Mouse (Mus musculus): Measurements from ENCODE around the gene Prr29. TPM values are rescaled to one million over a fixed set of nuclear protein-coding genes. Genes with fewer than 3 reads are reported as not detected.

The Prr29 gene
- polyA plus RNA-seq, 1 experiment from 2014 or later, result 8.9 TPM

GRCm38 (mm10) chr11:106326475-106326874, 38.8 kb upstream of the Prr29 start:
- no peaks in the 10 kb centered on the region for H3K4me1 ChIP-seq (ENCODE audit: insufficient read depth, low read depth, low read length)
- TF ChIP-seq CTCF (IDR thresholded peaks at IDR 0.05) (no peak), EP300 (IDR thresholded peaks at IDR 0.05) (no peak)
- WGBS, result 67% methylated on average over 8 of the region's 8 CpGs

GRCm38 (mm10) chr11:106328521-106328920, 36.8 kb upstream of the Prr29 start:
- Histone ChIP-seq H3K9me3 (ENCODE audit: low read length) (no peaks in the 10 kb centered on the region), H3K36me3 (ENCODE audit: insufficient read depth, low read length) (no peaks in the 10 kb centered on the region), H3K4me1 (ENCODE audit: insufficient read depth, low read depth, low read length) (no peaks in the 10 kb centered on the region), H3K4me3 (ENCODE audit: low read depth, low read length) (no peak overlapping the region), H3K27me3 (replicated peaks; ENCODE audit: insufficient read depth, low read length) (no peaks in the 10 kb centered on the region), H3K4me2 (replicated peaks; ENCODE audit: low read depth, low read length) (no peak overlapping the region), H3K9ac (replicated peaks; ENCODE audit: low read depth) (no peak overlapping the region), H3K27ac (ENCODE audit: low read length) (no peak overlapping the region)
- TF ChIP-seq EP300 (IDR thresholded peaks at IDR 0.05) (no peak), CTCF (IDR thresholded peaks at IDR 0.05) (no peak)
- no peak for ATAC-seq
- WGBS, result 50% methylated on average over 5 of the region's 5 CpGs
- no peak for DNase-seq (ENCODE audit: low spot score)

More at GRCm38 (mm10) chr11:106326475-106326874, 38.8 kb upstream of the Prr29 start:
- no peak for ATAC-seq
- Histone ChIP-seq H3K4me3 (ENCODE audit: low read depth, low read length) (no peak overlapping the region), H3K36me3 (ENCODE audit: insufficient read depth, low read length) (no peaks in the 10 kb centered on the region), H3K27ac (ENCODE audit: low read length) (no peak overlapping the region), H3K9ac (replicated peaks; ENCODE audit: low read depth) (no peak overlapping the region), H3K9me3 (ENCODE audit: low read length) (no peaks in the 10 kb centered on the region), H3K27me3 (replicated peaks; ENCODE audit: insufficient read depth, low read length) (no peaks in the 10 kb centered on the region), H3K4me2 (replicated peaks; ENCODE audit: low read depth, low read length) (no peak overlapping the region)
- no peak for DNase-seq (ENCODE audit: low spot score)

- no peak overlapping the region for H3K4me2 ChIP-seq (replicated peaks; ENCODE audit: low read depth, low read length)
- DNase-seq (ENCODE audit: low spot score) (peak; percentile 46), ATAC-seq (peak; percentile 27; the same call in 1 of the 2 replicates)
- 30% methylated on average over 6 of the region's 6 CpGs for WGBS
- no peaks in the 10 kb centered on the region for H3K27me3 ChIP-seq (replicated peaks; ENCODE audit: insufficient read depth, low read length)
- H3K9ac ChIP-seq (replicated peaks; ENCODE audit: low read depth), result no peak overlapping the region
- no peak overlapping the region for H3K4me3 ChIP-seq (ENCODE audit: low read depth, low read length)
- no peak for TF ChIP-seq CTCF (IDR thresholded peaks at IDR 0.05)
- no peak for TF ChIP-seq EP300 (IDR thresholded peaks at IDR 0.05)
- H3K4me1 ChIP-seq (ENCODE audit: insufficient read depth, low read depth, low read length), result no peaks in the 10 kb centered on the region
- no peak overlapping the region for H3K27ac ChIP-seq (ENCODE audit: low read length)
- H3K36me3 ChIP-seq (ENCODE audit: insufficient read depth, low read length), result no peaks in the 10 kb centered on the region
- H3K9me3 ChIP-seq (ENCODE audit: low read length), result no peaks in the 10 kb centered on the region
Observed at GRCm38 (mm10) chr11:106329128-106329527, 36.1 kb upstream of the Prr29 start.

- Histone ChIP-seq H3K27me3 (replicated peaks; ENCODE audit: insufficient read depth, low read length) (no peaks in the 10 kb centered on the region), H3K9ac (replicated peaks; ENCODE audit: low read depth) (no peak overlapping the region), H3K9me3 (ENCODE audit: low read length) (no peaks in the 10 kb centered on the region), H3K4me2 (replicated peaks; ENCODE audit: low read depth, low read length) (no peak overlapping the region), H3K4me1 (ENCODE audit: insufficient read depth, low read depth, low read length) (no peaks in the 10 kb centered on the region), H3K4me3 (ENCODE audit: low read depth, low read length) (no peak overlapping the region), H3K27ac (ENCODE audit: low read length) (no peak overlapping the region), H3K36me3 (ENCODE audit: insufficient read depth, low read length) (no peaks in the 10 kb centered on the region)
- peak; percentile 75 for DNase-seq (ENCODE audit: low spot score)
- WGBS, result 34% methylated on average over 7 of the region's 7 CpGs
- ATAC-seq, result peak; percentile 71
- TF ChIP-seq CTCF (IDR thresholded peaks at IDR 0.05) (peak; percentile 78), EP300 (IDR thresholded peaks at IDR 0.05) (no peak)
Observed at GRCm38 (mm10) chr11:106329682-106330081, 35.6 kb upstream of the Prr29 start.

- Histone ChIP-seq H3K9ac (replicated peaks; ENCODE audit: low read depth) (no peak overlapping the region), H3K4me2 (replicated peaks; ENCODE audit: low read depth, low read length) (no peak overlapping the region), H3K9me3 (ENCODE audit: low read length) (no peaks in the 10 kb centered on the region), H3K4me3 (ENCODE audit: low read depth, low read length) (no peak overlapping the region), H3K4me1 (ENCODE audit: insufficient read depth, low read depth, low read length) (no peaks in the 10 kb centered on the region), H3K27me3 (replicated peaks; ENCODE audit: insufficient read depth, low read length) (no peaks in the 10 kb centered on the region), H3K27ac (ENCODE audit: low read length) (no peak overlapping the region), H3K36me3 (ENCODE audit: insufficient read depth, low read length) (no peaks in the 10 kb centered on the region)
- no peak for TF ChIP-seq EP300 (IDR thresholded peaks at IDR 0.05)
- TF ChIP-seq CTCF (IDR thresholded peaks at IDR 0.05), result no peak
- no peak for ATAC-seq
- 29% methylated on average over 4 of the region's 4 CpGs for WGBS
- DNase-seq (ENCODE audit: low spot score), result no peak
Observed at GRCm38 (mm10) chr11:106332458-106332857, 32.8 kb upstream of the Prr29 start.

- Histone ChIP-seq H3K4me2 (replicated peaks; ENCODE audit: low read depth, low read length) (no peak overlapping the region), H3K9ac (replicated peaks; ENCODE audit: low read depth) (no peak overlapping the region), H3K4me1 (ENCODE audit: insufficient read depth, low read depth, low read length) (no peaks in the 10 kb centered on the region), H3K9me3 (ENCODE audit: low read length) (no peaks in the 10 kb centered on the region), H3K27ac (ENCODE audit: low read length) (no peak overlapping the region), H3K36me3 (ENCODE audit: insufficient read depth, low read length) (no peaks in the 10 kb centered on the region), H3K4me3 (ENCODE audit: low read depth, low read length) (no peak overlapping the region), H3K27me3 (replicated peaks; ENCODE audit: insufficient read depth, low read length) (no peaks in the 10 kb centered on the region)
- no peak for DNase-seq (ENCODE audit: low spot score)
- no peak for TF ChIP-seq CTCF (IDR thresholded peaks at IDR 0.05)
- no peak for TF ChIP-seq EP300 (IDR thresholded peaks at IDR 0.05)
- no peak for ATAC-seq
- WGBS, result 9% methylated on average over 2 of the region's 2 CpGs
Observed at GRCm38 (mm10) chr11:106334066-106334465, 31.2 kb upstream of the Prr29 start.

GRCm38 (mm10) chr11:106338029-106338428, 27.2 kb upstream of the Prr29 start:
- WGBS, result 74% methylated on average over 5 of the region's 5 CpGs
- Histone ChIP-seq H3K27me3 (replicated peaks; ENCODE audit: insufficient read depth, low read length) (no peaks in the 10 kb centered on the region), H3K4me1 (ENCODE audit: insufficient read depth, low read depth, low read length) (no peaks in the 10 kb centered on the region), H3K9ac (replicated peaks; ENCODE audit: low read depth) (no peak overlapping the region), H3K36me3 (ENCODE audit: insufficient read depth, low read length) (no peaks in the 10 kb centered on the region), H3K4me2 (replicated peaks; ENCODE audit: low read depth, low read length) (no peak overlapping the region), H3K9me3 (ENCODE audit: low read length) (no peaks in the 10 kb centered on the region), H3K4me3 (ENCODE audit: low read depth, low read length) (no peak overlapping the region), H3K27ac (ENCODE audit: low read length) (no peak overlapping the region)
- ATAC-seq, result no peak
- no peak for TF ChIP-seq CTCF (IDR thresholded peaks at IDR 0.05)
- no peak for TF ChIP-seq EP300 (IDR thresholded peaks at IDR 0.05)
- no peak for DNase-seq (ENCODE audit: low spot score)

All from lung, postnatal 0 days (tissue).